Mouse (Mus musculus) granulocyte monocyte progenitor cell, adult 5-6 weeks (primary cell): ENCODE results near the gene Emc8. TPM values are rescaled to one million over a fixed set of nuclear protein-coding genes. Genes with fewer than 3 reads are reported as not detected.

ENCODE experiments used
- ATAC-seq: replicated peaks from 2 replicates; pipeline ENCODE4 v1.8.0; 2016; ENCODE audit warnings: mild to moderate bottlenecking, moderate TSS enrichment, inconsistent platforms; ENCODE audit not compliant: poor library complexity, severe bottlenecking
- total RNA-seq, 2 experiments: library from RNA; stranded (forward) in 1 of 2; stranded (reverse) in 1 of 2; fragments of 200-712, 200-1000 nt in 1 of 2; fragments of >200 nt in 1 of 2; fragmentation: Nextera tagmentation in 1 of 2; gene quantifications; 2 replicates each; pipeline ENCODE4 v1.2.3; 2014 to 2017

The Emc8 gene
- total RNA-seq, 2 experiments from 2014 or later: 56.5 to 61.2 TPM

GRCm38 (mm10) chr8:120647532-120647931, 20.8 kb downstream of the Emc8 start, which contains the start of gene 1190005I06Rik:
1190005I06Rik (minus strand) TSS chr8:120647632.
- ATAC-seq: no peak

GRCm38 (mm10) chr8:120644663-120645062, 23.7 kb downstream of the Emc8 start:
- no peak for ATAC-seq

- no peak; the same call in 1 of the 2 replicates for ATAC-seq
Measured at GRCm38 (mm10) chr8:120642031-120642662, 26.2 kb downstream of the Emc8 start.

- no peak for ATAC-seq
Measured at GRCm38 (mm10) chr8:120641245-120641644, 27.1 kb downstream of the Emc8 start.

GRCm38 (mm10) chr8:120634329-120634839, 34.0 kb downstream of the Emc8 start:
- ATAC-seq: peak; percentile 76

- ATAC-seq: peak; percentile 43; the same call in 1 of the 2 replicates
Measured at GRCm38 (mm10) chr8:120633665-120634271, 34.6 kb downstream of the Emc8 start.

- ATAC-seq: no peak
Measured at GRCm38 (mm10) chr8:120632969-120633664, 35.3 kb downstream of the Emc8 start.

- no peak for ATAC-seq
Measured at GRCm38 (mm10) chr8:120631441-120632375, 36.7 kb downstream of the Emc8 start.

- no peak for ATAC-seq
Measured at GRCm38 (mm10) chr8:120630848-120631247, 37.5 kb downstream of the Emc8 start.

GRCm38 (mm10) chr8:120630031-120630430, 38.3 kb downstream of the Emc8 start:
- ATAC-seq: no peak

GRCm38 (mm10) chr8:120627298-120627697, 41.1 kb downstream of the Emc8 start:
- ATAC-seq: no peak

- no peak for ATAC-seq
Measured at GRCm38 (mm10) chr8:120626461-120626860, 41.9 kb downstream of the Emc8 start.

GRCm38 (mm10) chr8:120623608-120624007, 44.8 kb downstream of the Emc8 start:
- no peak for ATAC-seq

GRCm38 (mm10) chr8:120622161-120622560, 46.2 kb downstream of the Emc8 start:
- ATAC-seq: no peak

- no peak for ATAC-seq
Measured at GRCm38 (mm10) chr8:120620441-120620840, 47.9 kb downstream of the Emc8 start.

- peak; percentile 71 for ATAC-seq
Measured at GRCm38 (mm10) chr8:120619235-120620180, 48.9 kb downstream of the Emc8 start.

GRCm38 (mm10) chr8:120618110-120618509, 50.3 kb downstream of the Emc8 start:
- ATAC-seq: peak; percentile 67

- no peak for ATAC-seq
Measured at GRCm38 (mm10) chr8:120616663-120617626, 51.4 kb downstream of the Emc8 start.
